Mouse (Mus musculus): Measurements from ENCODE around the gene Ophn1. TPM values are rescaled to one million over a fixed set of nuclear protein-coding genes. Genes with fewer than 3 reads are reported as not detected.

Ophn1 gene
- 1 to 10 TPM; 8.4 to 9.5 TPM for total RNA-seq (2021)
- long read RNA-seq, experiment 1, full-length matches to known transcripts: 5 of 5 reads
- long read RNA-seq, experiment 1, partial matches to known transcripts: 0 of 5 reads
- long read RNA-seq, experiment 1, other reads (novel, unspliced or antisense): 0 of 5 reads
- long read RNA-seq, experiment 2, full-length matches to known transcripts: 6 of 11 reads
- long read RNA-seq, experiment 2, partial matches to known transcripts: 1 of 11 reads
- long read RNA-seq, experiment 2, other reads (novel, unspliced or antisense): 4 of 11 reads

- intact Hi-C loops (cut with DNase I): no loop called here
- DNase-seq: peak; percentile 71 to 72
Observed at GRCm38 (mm10) chrX:98890406-98891116, at the start of gene Ophn1. Gene Ophn1, minus strand, starts transcription at chrX:98891025.

- DNase-seq: peak; percentile 94
- intact Hi-C loops (cut with DNase I): loop anchor here (5.0 to 10.0 kb wide), 3 partner anchors 63 to 1553 kb away; no protein-coding TSS in a partner anchor
Observed at GRCm38 (mm10) chrX:98937555-98938294, 46.9 kb upstream of the Ophn1 start.

- intact Hi-C loops (cut with DNase I): loop anchor here (5.0 to 10.0 kb wide), 3 partner anchors 62 to 1552 kb away; no protein-coding TSS in a partner anchor
- peak; percentile 92 to 95 for DNase-seq
Observed at GRCm38 (mm10) chrX:98936707-98937554, 46.1 kb upstream of the Ophn1 start.

- intact Hi-C loops (cut with DNase I): loop anchor here (5.0 to 10.0 kb wide), 3 partner anchors 61 to 1551 kb away; no protein-coding TSS in a partner anchor
- DNase-seq: no peak
Observed at GRCm38 (mm10) chrX:98936101-98936500, 45.3 kb upstream of the Ophn1 start, which contains the start of gene Yipf6. Gene Yipf6, plus strand, starts transcription at chrX:98936316.

GRCm38 (mm10) chrX:98919423-98919822, 28.6 kb upstream of the Ophn1 start:
- intact Hi-C loops (cut with DNase I): loop anchor here (1.0 kb wide), 1 partner anchor 218 kb away; no protein-coding TSS in a partner anchor
- peak; percentile 4 to 49 for DNase-seq

- DNase-seq: no peak
- intact Hi-C loops (cut with DNase I): no loop called here
Observed at GRCm38 (mm10) chrX:98908910-98909309, 18.1 kb upstream of the Ophn1 start.

- DNase-seq: no peak
- intact Hi-C loops (cut with DNase I): no loop called here
Observed at GRCm38 (mm10) chrX:98904226-98904625, 13.4 kb upstream of the Ophn1 start.

GRCm38 (mm10) chrX:98898307-98898706, 7.5 kb upstream of the Ophn1 start:
- intact Hi-C loops (cut with DNase I): no loop called here
- DNase-seq: peak; percentile 39 to 56

GRCm38 (mm10) chrX:98890072-98890405, 786 bp downstream of the Ophn1 start:
- no peak for DNase-seq
- intact Hi-C loops (cut with DNase I): no loop called here

GRCm38 (mm10) chrX:98881983-98882382, 8.8 kb downstream of the Ophn1 start:
- intact Hi-C loops (cut with DNase I): no loop called here
- DNase-seq: no peak

- DNase-seq: no peak
- intact Hi-C loops (cut with DNase I): no loop called here
Observed at GRCm38 (mm10) chrX:98881085-98881484, 9.7 kb downstream of the Ophn1 start.

- intact Hi-C loops (cut with DNase I): no loop called here
Observed at GRCm38 (mm10) chrX:98880314-98880713, 10.5 kb downstream of the Ophn1 start.

GRCm38 (mm10) chrX:98875144-98875543, 15.7 kb downstream of the Ophn1 start:
- intact Hi-C loops (cut with DNase I): loop anchor here (10.0 kb wide), 1 partner anchor 60 kb away; the partner anchor contains the start of gene Yipf6
- DNase-seq: no peak

More at GRCm38 (mm10) chrX:98880314-98880713, 10.5 kb downstream of the Ophn1 start:
- no peak for DNase-seq

GRCm38 (mm10) chrX:98874086-98874485, 16.7 kb downstream of the Ophn1 start:
- DNase-seq: no peak
- intact Hi-C loops (cut with DNase I): loop anchor here (10.0 kb wide), 1 partner anchor 61 kb away; the partner anchor contains the start of gene Yipf6

GRCm38 (mm10) chrX:98872064-98872463, 18.8 kb downstream of the Ophn1 start:
- no peak for DNase-seq
- intact Hi-C loops (cut with DNase I): loop anchor here (10.0 kb wide), 1 partner anchor 63 kb away; the partner anchor contains the start of gene Yipf6

- DNase-seq: peak in 1 of 2 experiments; percentile 21
- intact Hi-C loops (cut with DNase I): loop anchor here (10.0 kb wide), 1 partner anchor 64 kb away; the partner anchor contains the start of gene Yipf6
Observed at GRCm38 (mm10) chrX:98870541-98870940, 20.3 kb downstream of the Ophn1 start.

- peak; percentile 11 to 24 for DNase-seq
- intact Hi-C loops (cut with DNase I): loop anchor here (10.0 kb wide), 1 partner anchor 65 kb away; the partner anchor contains the start of gene Yipf6
Observed at GRCm38 (mm10) chrX:98869735-98870134, 21.1 kb downstream of the Ophn1 start.

GRCm38 (mm10) chrX:98869165-98869564, 21.7 kb downstream of the Ophn1 start:
- intact Hi-C loops (cut with DNase I): no loop called here
- no peak for DNase-seq

- DNase-seq: no peak
- intact Hi-C loops (cut with DNase I): no loop called here
Observed at GRCm38 (mm10) chrX:98860167-98860566, 30.7 kb downstream of the Ophn1 start.

All from heart, postnatal 14 days (tissue).